Mouse (Mus musculus) MEL (cell line): Measurements from ENCODE around the gene Pkd1l2. TPM values are rescaled to one million over a fixed set of nuclear protein-coding genes. Genes with fewer than 3 reads are reported as not detected.

Source experiments
- DNase-seq: peaks from one replicate; pipeline ENCODE4 v3.0.0; 2011; ENCODE audit warnings: low read depth, low spot score
- H3K27ac ChIP-seq: 2 replicates; pipeline ENCODE4 v1.5.1; 2012; ENCODE audit warnings: low read depth, mild to moderate bottlenecking, control low read depth, low read length, moderate library complexity; ENCODE audit not compliant: control insufficient read depth
- H3K27me3 ChIP-seq, 2 experiments: fragments of 150-350 bp in 1 of 2; sonication (generic) in 1 of 2; 2 replicates each; pipeline ENCODE4 v1.6.1; 2012; ENCODE audit warnings: low read length in 2 of 2, mild to moderate bottlenecking in 2 of 2, improper control_type of control experiment in 1 of 2, moderate library complexity in 1 of 2; ENCODE audit not compliant: insufficient read depth in 2 of 2, control insufficient read depth in 1 of 2
- H3K36me3 ChIP-seq, 2 experiments: 2 replicates each; pipeline ENCODE4 v1.6.1; 2012 to 2014; ENCODE audit warnings: low read length in 2 of 2, improper control_type of control experiment in 1 of 2, inconsistent platforms in 1 of 2, mild to moderate bottlenecking in 1 of 2; ENCODE audit not compliant: insufficient read depth in 2 of 2, control insufficient read depth in 1 of 2
- H3K4me1 ChIP-seq, 2 experiments: fragments of 150-350 bp in 1 of 2; sonication (generic) in 1 of 2; 2 replicates each; pipeline ENCODE4 v1.6.1; 2012; ENCODE audit warnings: low read length in 2 of 2, improper control_type of control experiment in 1 of 2, mild to moderate bottlenecking in 1 of 2; ENCODE audit not compliant: insufficient read depth in 2 of 2, control insufficient read depth in 1 of 2
- H3K4me3 ChIP-seq, 2 experiments: fragments of 150-350 bp in 1 of 2; sonication (generic) in 1 of 2; 2 replicates each; pipeline ENCODE4 v1.5.1; 2012; ENCODE audit warnings: low read depth in 2 of 2, low read length in 2 of 2, mild to moderate bottlenecking in 2 of 2, moderate library complexity in 2 of 2, control low read depth in 1 of 2, improper control_type of control experiment in 1 of 2; ENCODE audit not compliant: control insufficient read depth in 1 of 2, insufficient read depth in 1 of 2
- H3K79me2 ChIP-seq: 2 replicates; pipeline ENCODE4 v1.6.1; 2012; ENCODE audit warnings: mild to moderate bottlenecking, low read length, moderate library complexity; ENCODE audit not compliant: control insufficient read depth, poor library complexity, insufficient read depth
- H3K9ac ChIP-seq: 2 replicates; pipeline ENCODE4 v1.6.1; 2012; ENCODE audit warnings: low read depth, mild to moderate bottlenecking, control low read depth, low read length, moderate library complexity; ENCODE audit not compliant: control insufficient read depth, poor library complexity, severe bottlenecking
- H3K9me3 ChIP-seq: fragments of 150-350 bp; sonication (generic); replicated peaks from 2 replicates; pipeline ENCODE4 v1.6.1; 2012; ENCODE audit warnings: mild to moderate bottlenecking, low read length, improper control_type of control experiment, moderate library complexity; ENCODE audit not compliant: insufficient read depth
- CHD1 ChIP-seq: IDR thresholded peaks from 2 replicates; pipeline ENCODE4 v1.6.1; 2012; ENCODE audit warnings: low read depth, mild to moderate bottlenecking, inconsistent platforms, low read length, improper control_type of control experiment
- CHD2 ChIP-seq: IDR thresholded peaks from 2 replicates; pipeline ENCODE4 v1.6.1; 2011; ENCODE audit warnings: low read length, improper control_type of control experiment
- CTCF ChIP-seq, 3 experiments: IDR thresholded peaks in 2 of 3; conservative IDR thresholded peaks in 1 of 3; 2 replicates each; pipeline ENCODE4 v1.5.1; 2011 to 2012; ENCODE audit warnings: low read length in 3 of 3, low read depth in 2 of 3, mild to moderate bottlenecking in 2 of 3, improper control_type of control experiment in 1 of 3, inconsistent platforms in 1 of 3, mixed read lengths in 1 of 3, moderate library complexity in 1 of 3; ENCODE audit not compliant: control insufficient read depth in 1 of 3, insufficient read depth in 1 of 3, poor library complexity in 1 of 3, severe bottlenecking in 1 of 3
- ELF1 ChIP-seq: IDR thresholded peaks from 2 replicates; pipeline ENCODE4 v1.6.1; 2014; ENCODE audit warnings: low read depth, mild to moderate bottlenecking, inconsistent platforms, low read length, improper control_type of control experiment, moderate library complexity
- ETS1 ChIP-seq: IDR thresholded peaks from 2 replicates; pipeline ENCODE4 v1.6.1; 2012; ENCODE audit warnings: low read depth, mild to moderate bottlenecking, inconsistent platforms, low read length, improper control_type of control experiment, moderate library complexity
- GABPA ChIP-seq: IDR thresholded peaks from 2 replicates; pipeline ENCODE4 v1.6.1; 2012; ENCODE audit warnings: low read depth, mild to moderate bottlenecking, inconsistent platforms, low read length, improper control_type of control experiment, moderate library complexity
- GATA1 ChIP-seq: IDR thresholded peaks from 2 replicates; pipeline ENCODE4 v1.6.1; 2011; ENCODE audit warnings: low read depth, low read length, improper control_type of control experiment
- HCFC1 ChIP-seq: IDR thresholded peaks from 2 replicates; pipeline ENCODE4 v1.6.1; 2012; ENCODE audit warnings: low read depth, mild to moderate bottlenecking, inconsistent platforms, low read length, improper control_type of control experiment, moderate library complexity
- MAX ChIP-seq: IDR thresholded peaks from 2 replicates; pipeline ENCODE4 v1.6.1; 2011; ENCODE audit warnings: low read length, improper control_type of control experiment
- MAZ ChIP-seq: IDR thresholded peaks from 2 replicates; pipeline ENCODE4 v1.6.1; 2012; ENCODE audit warnings: low read depth, mild to moderate bottlenecking, inconsistent platforms, low read length, improper control_type of control experiment
- MXI1 ChIP-seq: IDR thresholded peaks from 2 replicates; pipeline ENCODE4 v1.6.1; 2011; ENCODE audit warnings: mild to moderate bottlenecking, low read depth, low read length, improper control_type of control experiment
- NELFE ChIP-seq: IDR thresholded peaks from 2 replicates; pipeline ENCODE4 v1.6.1; 2011; ENCODE audit warnings: low read depth, low read length, improper control_type of control experiment
- POLR2AphosphoS2 ChIP-seq: IDR thresholded peaks from 2 replicates; pipeline ENCODE4 v1.6.1; 2011; ENCODE audit warnings: low read length, improper control_type of control experiment
- POLR2AphosphoS5 ChIP-seq: IDR thresholded peaks from 2 replicates; pipeline ENCODE4 v1.6.1; 2012; ENCODE audit warnings: low read depth, borderline replicate concordance, mild to moderate bottlenecking, inconsistent platforms, low read length, moderate library complexity, mixed read lengths
- RAD21 ChIP-seq: IDR thresholded peaks from 2 replicates; pipeline ENCODE4 v1.6.1; 2011; ENCODE audit warnings: mild to moderate bottlenecking, low read depth, low read length, improper control_type of control experiment
- SIN3A ChIP-seq: IDR thresholded peaks from 2 replicates; pipeline ENCODE4 v1.6.1; 2012; ENCODE audit warnings: low read length, improper control_type of control experiment, inconsistent platforms
- SMC3 ChIP-seq: IDR thresholded peaks from 2 replicates; pipeline ENCODE4 v1.6.1; 2011; ENCODE audit warnings: low read depth, low read length, improper control_type of control experiment
- TAL1 ChIP-seq: IDR thresholded peaks from 2 replicates; pipeline ENCODE4 v1.6.1; 2012; ENCODE audit warnings: mild to moderate bottlenecking, inconsistent platforms, low read length, moderate library complexity, mixed read lengths
- TBP ChIP-seq: IDR thresholded peaks from 2 replicates; pipeline ENCODE4 v1.8.0; 2011; ENCODE audit warnings: low read depth, low read length, improper control_type of control experiment
- TCF12 ChIP-seq: IDR thresholded peaks from 2 replicates; pipeline ENCODE4 v1.6.1; 2014; ENCODE audit warnings: low read depth, mild to moderate bottlenecking, inconsistent platforms, low read length, improper control_type of control experiment, moderate library complexity
- USF1 ChIP-seq: IDR thresholded peaks from 2 replicates; pipeline ENCODE4 v1.6.1; 2014; ENCODE audit warnings: low read depth, mild to moderate bottlenecking, inconsistent platforms, low read length, improper control_type of control experiment, moderate library complexity
- ZC3H11A ChIP-seq: IDR thresholded peaks from 2 replicates; pipeline ENCODE4 v1.6.1; 2012; ENCODE audit warnings: low read depth, mild to moderate bottlenecking, inconsistent platforms, low read length, improper control_type of control experiment
- ZNF384 ChIP-seq: IDR thresholded peaks from 2 replicates; pipeline ENCODE4 v1.6.1; 2012; ENCODE audit warnings: low read depth, mild to moderate bottlenecking, inconsistent platforms, low read length, improper control_type of control experiment
- polyA plus RNA-seq, 2 experiments: library from polyadenylated mRNA; stranded (reverse) in 1 of 2; unstranded in 1 of 2; fragments of >175 nt in 1 of 2; fragments of >200 nt in 1 of 2; gene quantifications; 2 replicates each; pipeline versions ENCODE4 v1.2.1 to v1.2.4; 2012; ENCODE audit warnings: low replicate concordance in 2 of 2, low read depth in 1 of 2; ENCODE audit not compliant: insufficient read length in 2 of 2, insufficient read depth in 1 of 2, missing spikeins in 1 of 2
- total RNA-seq: library from RNA; depleted of rRNA; stranded (reverse); fragments of 300-350 nt; gene quantifications from 2 replicates; pipeline ENCODE4 v1.2.3, GENCODE M21; 2012

Gene Pkd1l2
- total and polyA plus RNA-seq, 3 experiments: 0.86 to 1.5 TPM; not detected in 1

DNA sequence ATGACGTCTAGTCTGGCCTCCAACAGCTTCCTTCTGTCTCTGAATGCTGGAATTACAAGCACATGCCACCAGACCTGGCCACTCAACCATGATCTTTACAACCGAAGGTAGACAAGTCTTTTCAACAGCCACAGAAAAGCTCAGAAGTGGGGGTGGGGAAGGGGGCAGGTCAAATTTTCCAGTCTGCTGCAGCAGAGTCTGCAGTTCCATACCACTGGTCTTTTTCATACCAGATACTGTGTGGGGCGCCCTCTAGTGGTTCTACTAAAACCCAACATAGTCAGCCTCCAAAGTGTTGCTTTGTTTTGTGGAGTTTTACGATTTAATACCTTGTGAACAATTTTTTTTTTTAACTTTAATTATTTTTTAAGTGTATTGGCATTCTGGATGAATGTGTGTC, 102.1 kb downstream of the Pkd1l2 start:
- H3K27ac ChIP-seq: no peak overlapping the region
- no peaks in the 10 kb centered on the region for H3K27me3 ChIP-seq

DNA sequence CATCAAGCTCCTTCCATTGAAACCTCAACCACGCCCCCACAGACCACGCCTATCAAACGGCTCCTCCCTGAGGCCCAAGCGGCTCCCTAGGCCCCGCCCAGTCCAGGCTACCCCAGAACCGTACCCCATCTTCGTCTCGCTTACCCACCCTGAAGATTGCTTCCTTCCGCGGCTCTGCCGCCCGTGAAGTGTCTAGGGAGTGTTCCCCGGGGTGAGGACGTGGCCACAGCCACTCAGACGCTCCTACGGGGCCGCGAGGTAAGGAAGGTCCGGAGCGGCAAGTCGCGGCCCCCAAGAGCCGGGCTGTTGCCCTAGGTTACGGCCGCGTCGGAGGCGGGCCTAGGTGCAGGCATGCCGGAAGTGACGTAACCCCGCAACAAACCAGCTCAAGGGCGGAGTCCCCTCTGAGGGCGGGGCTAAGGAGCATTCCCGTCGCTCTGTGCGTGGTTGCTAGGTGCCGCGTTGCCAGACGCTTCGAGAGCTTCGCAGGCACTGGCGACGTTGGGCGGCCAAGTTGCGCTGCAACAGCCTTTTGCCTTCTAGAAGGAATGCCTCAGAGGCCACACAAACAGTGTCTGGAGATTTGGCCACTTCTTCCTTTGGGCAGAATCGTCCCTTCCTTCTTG, 103.5 kb downstream of the Pkd1l2 start, which contains the start of gene 1700030J22Rik:
Gene 1700030J22Rik (minus strand): TSS at position 329 of the 626 bp plus-strand sequence.
- no peak within 1 kb of the TSS for H3K27ac ChIP-seq
- H3K4me1 ChIP-seq: no peaks in the 10 kb centered on the region; a peak in 1 of 4 replicates
- H3K9me3 ChIP-seq: no peaks in the 10 kb centered on the region
- no peaks in the 10 kb centered on the region for H3K79me2 ChIP-seq
- peak within 1 kb of the TSS; percentile 50 for H3K9ac ChIP-seq
- TF ChIP-seq SMC3: no peak; the same call in 1 of the 2 replicates
- peak in 2 of 3 experiments; percentile 3 to 18; a peak in 1 of 6 replicates for TF ChIP-seq CTCF (IDR thresholded peaks at IDR 0.05 in 2 of 3, conservative IDR thresholded peaks at IDR 0.05 in 1 of 3; ENCODE audit: control insufficient read depth in 1 of 3, insufficient read depth in 1 of 3, low read depth in 2 of 3, low read length in 3 of 3, poor library complexity in 1 of 3, severe bottlenecking in 1 of 3)
- peak; percentile 16 for TF ChIP-seq RAD21
- TF ChIP-seq HCFC1: peak; percentile 84
- no peak for TF ChIP-seq TBP
- no peak for TF ChIP-seq ZNF384
- TF ChIP-seq MXI1: peak; percentile 96
- TF ChIP-seq GABPA: no peak
- TF ChIP-seq USF1: no peak
- peak; percentile 78 for TF ChIP-seq MAX
- TF ChIP-seq CHD2: no peak
- TF ChIP-seq SIN3A: peak; percentile 100
- TF ChIP-seq ELF1: peak; percentile 75
- TF ChIP-seq NELFE: no peak
- TF ChIP-seq MAZ: peak; percentile 78; the same call in 1 of the 2 replicates
- no peak for TF ChIP-seq GATA1
- TF ChIP-seq POLR2AphosphoS5: no peak
- TF ChIP-seq ETS1: peak; percentile 5; the same call in 1 of the 2 replicates
- TF ChIP-seq, all 39 proteins: peak for 9
- Histone ChIP-seq H3K36me3 (no peaks in the 10 kb centered on the region; a peak in 1 of 4 replicates), H3K27me3 (no peaks in the 10 kb centered on the region), H3K4me3 (peak within 1 kb of the TSS; percentile 70 to 93)
- DNase-seq: peak; percentile 98

More for the DNA sequence above, 102.1 kb downstream of the Pkd1l2 start:
- DNase-seq: peak; percentile 84
- no peaks in the 10 kb centered on the region; a peak in 1 of 4 replicates for H3K4me1 ChIP-seq
- peak; percentile 77 for TF ChIP-seq RAD21
- TF ChIP-seq CHD1: no peak
- TF ChIP-seq HCFC1: peak; percentile 44; the same call in 1 of the 2 replicates
- TF ChIP-seq POLR2AphosphoS2: no peak
- TF ChIP-seq SMC3: peak; percentile 77
- TF ChIP-seq TAL1: no peak
- peak; percentile 60 for TF ChIP-seq ZC3H11A
- TF ChIP-seq CTCF (IDR thresholded peaks at IDR 0.05 in 2 of 3, conservative IDR thresholded peaks at IDR 0.05 in 1 of 3; ENCODE audit: control insufficient read depth in 1 of 3, insufficient read depth in 1 of 3, low read depth in 2 of 3, low read length in 3 of 3, poor library complexity in 1 of 3, severe bottlenecking in 1 of 3): peak; percentile 59 to 85 (median 69)
- TF ChIP-seq TCF12: no peak
- peak; percentile 86 for TF ChIP-seq SIN3A
- TF ChIP-seq GABPA: no peak
- peak; percentile 45; the same call in 1 of the 2 replicates for TF ChIP-seq MXI1
- H3K4me3 ChIP-seq: peak overlapping the region in 1 of 2 experiments; percentile 7; a peak in 1 of 4 replicates
- H3K36me3 ChIP-seq: no peaks in the 10 kb centered on the region; a peak in 1 of 4 replicates
- H3K9ac ChIP-seq: no peak overlapping the region
- no peaks in the 10 kb centered on the region for H3K9me3 ChIP-seq
- H3K79me2 ChIP-seq: no peaks in the 10 kb centered on the region
